Mouse (Mus musculus): Measurements from ENCODE around the gene Epn2. TPM values are rescaled to one million over a fixed set of nuclear protein-coding genes. Genes with fewer than 3 reads are reported as not detected.

Epn2 gene
- polyA plus RNA-seq, 1 experiment from 2014 or later: 30.4 TPM

DNA sequence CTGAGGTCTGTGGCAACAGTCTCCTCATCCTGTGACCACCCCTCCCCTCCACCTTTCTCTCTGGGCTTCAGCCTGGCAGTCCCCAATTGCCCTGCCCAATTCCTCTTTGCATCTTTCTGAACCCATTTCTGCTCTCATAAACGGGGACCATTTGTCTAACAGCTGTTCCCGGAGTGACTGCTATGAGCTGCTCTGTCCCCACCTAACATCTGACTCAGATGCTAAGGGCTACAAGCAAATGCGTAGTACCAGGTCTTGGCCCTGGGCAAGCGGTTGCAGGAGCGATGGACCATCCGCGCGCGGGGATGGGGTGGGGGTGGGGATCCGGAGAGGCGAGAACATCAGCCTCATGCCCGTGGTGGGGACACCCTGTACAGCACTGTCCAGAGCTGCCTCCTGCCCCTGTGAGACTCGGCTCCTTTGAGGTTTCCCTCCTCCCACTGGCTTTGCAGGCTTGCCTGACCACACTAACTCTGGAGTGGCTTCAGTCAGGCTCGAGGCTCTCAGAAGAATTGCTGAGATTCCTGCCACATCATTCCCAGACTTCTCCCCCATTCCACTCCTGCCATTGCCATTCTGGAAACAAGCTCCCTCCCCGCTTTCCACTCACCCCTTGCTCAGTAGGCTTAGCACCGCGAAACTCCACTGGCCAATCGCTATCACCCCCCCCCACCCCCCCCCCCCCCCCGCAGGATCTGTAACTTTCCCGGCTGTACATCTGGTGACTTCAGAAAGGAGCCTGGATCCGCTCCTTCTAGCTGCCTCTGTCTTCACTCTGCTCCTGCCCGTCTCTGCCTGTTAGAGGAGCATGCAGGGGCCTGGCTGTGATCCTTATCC, 36.4 kb upstream of the Epn2 start:
- Histone ChIP-seq H3K9me3 (no peaks in the 10 kb centered on the region), H3K27ac (peak overlapping the region; percentile 75), H3K9ac (0 out of 2 replicates have a peak overlapping the region, but pooled peaks have one; percentile 7), H3K4me1 (peaks cover 35% of the 10 kb centered on the region), H3K4me3 (peak overlapping the region; percentile 20), H3K4me2 (peak overlapping the region; percentile 46), H3K36me3 (no peaks in the 10 kb centered on the region), H3K27me3 (no peaks in the 10 kb centered on the region)
- no peak for ATAC-seq (ENCODE audit: insufficient number of reproducible peaks, low FRiP score, low TSS enrichment, low read depth)
- 6% methylated on average over 19 of the region's 22 CpGs for WGBS

DNA sequence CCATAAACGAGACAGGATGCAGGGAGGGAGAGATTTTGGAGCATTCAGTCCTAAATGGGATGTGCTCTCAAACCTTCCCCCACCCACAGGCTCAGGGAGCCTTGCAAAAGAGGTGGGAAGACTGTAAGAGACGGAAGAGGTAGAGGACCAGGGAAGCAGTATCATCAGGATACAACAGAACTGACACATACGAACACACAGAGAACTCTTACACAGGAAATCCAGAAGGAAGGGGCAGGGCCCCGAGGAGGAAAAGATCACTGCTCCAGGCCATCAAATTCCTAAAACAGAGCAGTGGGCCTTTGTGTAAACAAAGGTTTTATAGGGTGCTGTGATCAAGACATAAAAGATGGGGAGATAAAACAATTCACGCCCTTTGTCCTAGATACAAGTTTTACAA, 34.9 kb upstream of the Epn2 start:
- H3K4me2 ChIP-seq: no peak overlapping the region
- no peaks in the 10 kb centered on the region for H3K9me3 ChIP-seq
- peaks cover 25% of the 10 kb centered on the region for H3K4me1 ChIP-seq
- no peak overlapping the region for H3K9ac ChIP-seq
- H3K27ac ChIP-seq: no peak overlapping the region
- H3K4me3 ChIP-seq: no peak overlapping the region
- WGBS: 54% methylated on average over 5 of the region's 5 CpGs
- no peaks in the 10 kb centered on the region for H3K27me3 ChIP-seq
- no peaks in the 10 kb centered on the region for H3K36me3 ChIP-seq
- no peak for ATAC-seq (ENCODE audit: insufficient number of reproducible peaks, low FRiP score, low TSS enrichment, low read depth)

DNA sequence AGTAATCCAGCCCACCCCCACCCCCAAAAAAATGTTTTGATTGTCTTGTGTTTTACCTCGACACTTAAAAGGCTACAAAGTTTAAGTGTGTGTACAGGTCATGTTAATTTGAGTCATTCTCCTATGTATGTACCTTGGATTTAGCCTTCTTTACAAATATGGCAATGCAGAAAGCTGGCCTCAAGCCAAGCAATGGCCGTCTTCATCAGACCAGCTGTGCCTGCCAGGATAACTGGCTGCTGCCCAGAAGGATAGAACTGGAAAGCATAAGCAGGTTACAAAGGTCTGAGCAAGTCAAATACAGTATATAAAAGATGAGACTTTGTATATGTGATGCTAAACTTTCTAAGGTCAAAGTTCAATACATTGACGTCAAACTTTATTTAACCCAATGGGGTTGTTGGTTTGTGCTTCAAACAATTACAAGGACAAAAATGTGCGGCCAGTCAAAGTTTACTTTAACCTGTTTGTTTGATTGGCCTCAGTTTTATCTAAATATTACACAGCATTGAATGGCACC, 32.7 kb upstream of the Epn2 start:
- 78% methylated on average over 4 of the region's 4 CpGs for WGBS
- Histone ChIP-seq H3K9me3 (no peaks in the 10 kb centered on the region), H3K27ac (no peak overlapping the region), H3K9ac (no peak overlapping the region), H3K4me2 (no peak overlapping the region), H3K36me3 (no peaks in the 10 kb centered on the region), H3K4me3 (no peak overlapping the region), H3K4me1 (peaks cover 16% of the 10 kb centered on the region), H3K27me3 (no peaks in the 10 kb centered on the region)
- no peak for ATAC-seq (ENCODE audit: insufficient number of reproducible peaks, low FRiP score, low TSS enrichment, low read depth)

DNA sequence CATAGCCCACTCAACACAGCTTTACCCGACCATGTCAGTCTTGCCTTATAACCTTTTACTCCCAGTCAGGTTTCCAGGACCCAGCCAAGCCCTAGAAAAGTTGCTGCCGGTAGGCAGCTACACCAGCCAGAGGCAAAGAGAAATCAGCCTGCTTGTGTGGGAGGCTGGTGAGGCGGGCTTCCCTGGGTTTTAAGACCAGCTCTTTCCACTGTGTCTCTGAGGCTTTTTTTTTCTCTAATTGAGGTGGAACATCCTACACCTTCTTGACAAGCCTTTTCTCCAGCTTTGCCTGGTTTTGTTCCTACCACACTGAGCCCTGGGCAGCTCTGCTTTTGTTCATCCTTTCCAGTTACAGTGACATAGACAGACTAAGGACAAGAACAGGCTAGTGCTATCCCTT, 31.7 kb upstream of the Epn2 start:
- H3K9me3 ChIP-seq: no peaks in the 10 kb centered on the region
- peaks cover 7% of the 10 kb centered on the region for H3K4me1 ChIP-seq
- ATAC-seq (ENCODE audit: insufficient number of reproducible peaks, low FRiP score, low TSS enrichment, low read depth): no peak
- no peak overlapping the region for H3K4me2 ChIP-seq
- H3K36me3 ChIP-seq: no peaks in the 10 kb centered on the region
- WGBS: 87% methylated on average over 3 of the region's 3 CpGs
- H3K9ac ChIP-seq: no peak overlapping the region
- no peaks in the 10 kb centered on the region for H3K27me3 ChIP-seq
- H3K4me3 ChIP-seq: no peak overlapping the region
- no peak overlapping the region for H3K27ac ChIP-seq

DNA sequence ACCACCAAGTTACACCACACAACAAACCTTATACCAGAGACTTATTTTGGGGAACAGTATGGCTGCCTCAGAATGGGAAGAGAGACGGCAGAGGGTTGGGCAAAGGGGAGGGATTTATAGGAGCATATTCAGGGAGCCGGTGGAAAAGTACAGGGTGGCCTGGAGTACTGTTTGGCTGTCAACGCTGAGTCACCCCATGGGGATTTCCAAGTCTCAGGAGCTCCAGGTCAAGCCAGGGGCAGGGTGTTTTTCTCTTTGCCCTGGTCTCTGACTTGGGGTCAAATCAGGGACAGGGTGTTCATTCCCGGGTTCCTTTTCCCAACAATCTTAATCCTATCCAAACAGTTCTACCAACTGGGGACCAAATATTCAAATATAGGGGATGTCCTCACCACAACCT, 28.6 kb upstream of the Epn2 start:
- no peak overlapping the region for H3K4me2 ChIP-seq
- WGBS: 79% methylated on average over 4 of the region's 4 CpGs
- H3K4me1 ChIP-seq: no peaks in the 10 kb centered on the region
- H3K9ac ChIP-seq: no peak overlapping the region
- no peaks in the 10 kb centered on the region for H3K36me3 ChIP-seq
- no peaks in the 10 kb centered on the region for H3K27me3 ChIP-seq
- no peak overlapping the region for H3K4me3 ChIP-seq
- ATAC-seq (ENCODE audit: insufficient number of reproducible peaks, low FRiP score, low TSS enrichment, low read depth): no peak
- H3K27ac ChIP-seq: no peak overlapping the region
- H3K9me3 ChIP-seq: no peaks in the 10 kb centered on the region

DNA sequence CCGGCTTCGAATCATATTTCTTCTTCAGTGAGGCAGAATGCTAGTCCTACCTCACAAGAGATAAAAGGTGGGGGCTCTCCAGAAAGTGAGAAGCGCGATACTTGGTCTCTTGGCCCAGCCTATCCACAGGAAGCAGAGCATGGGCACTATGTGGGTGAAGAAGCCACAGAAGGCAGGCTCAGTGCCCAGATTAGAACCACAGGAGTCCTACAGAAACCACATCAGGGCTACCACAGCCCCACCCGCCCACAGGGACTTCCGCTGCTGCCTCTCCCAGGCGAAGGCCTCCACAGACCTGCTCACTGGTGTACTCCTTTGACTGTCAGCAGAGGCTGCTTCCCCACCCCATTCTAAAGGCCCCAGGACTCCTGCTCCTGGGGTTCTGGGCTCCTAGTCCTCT, 23.2 kb upstream of the Epn2 start:
- 77% methylated on average over 7 of the region's 7 CpGs for WGBS
- Histone ChIP-seq H3K4me2 (no peak overlapping the region), H3K9ac (no peak overlapping the region), H3K27ac (no peak overlapping the region), H3K27me3 (0 out of 2 replicates have a peak, but pooled peaks cover 4% of the 10 kb centered on the region), H3K36me3 (no peaks in the 10 kb centered on the region), H3K4me1 (0 out of 2 replicates have a peak, but pooled peaks cover 1% of the 10 kb centered on the region), H3K4me3 (no peak overlapping the region), H3K9me3 (no peaks in the 10 kb centered on the region)
- ATAC-seq (ENCODE audit: insufficient number of reproducible peaks, low FRiP score, low TSS enrichment, low read depth): no peak

DNA sequence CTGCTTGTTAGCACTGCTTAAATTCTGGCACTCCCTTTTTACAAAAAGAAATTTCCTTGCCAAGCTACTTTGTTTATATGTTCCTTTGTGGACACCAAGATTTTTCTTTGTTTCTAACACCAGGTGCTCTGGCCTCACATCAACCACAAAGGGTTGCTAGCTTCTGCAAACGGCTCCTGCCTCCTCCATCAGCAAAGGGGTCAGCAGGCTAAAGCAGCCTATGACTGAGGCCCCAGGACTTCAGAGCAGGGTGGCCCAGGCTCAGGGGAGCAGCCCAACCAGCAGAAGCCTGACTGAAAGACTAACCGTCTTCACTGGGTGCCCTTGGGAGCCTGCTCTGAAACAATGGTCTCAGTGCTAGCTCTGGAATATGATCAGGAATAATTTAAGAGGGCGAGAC, 22.0 kb upstream of the Epn2 start:
- Histone ChIP-seq H3K4me2 (no peak overlapping the region), H3K4me1 (peaks cover 6% of the 10 kb centered on the region; the same call in 1 of the 2 replicates), H3K27me3 (0 out of 2 replicates have a peak, but pooled peaks cover 4% of the 10 kb centered on the region), H3K9ac (no peak overlapping the region), H3K36me3 (no peaks in the 10 kb centered on the region), H3K4me3 (no peak overlapping the region), H3K9me3 (no peaks in the 10 kb centered on the region), H3K27ac (no peak overlapping the region)
- WGBS: 37% methylated on average over 3 of the region's 3 CpGs
- no peak for ATAC-seq (ENCODE audit: insufficient number of reproducible peaks, low FRiP score, low TSS enrichment, low read depth)

DNA sequence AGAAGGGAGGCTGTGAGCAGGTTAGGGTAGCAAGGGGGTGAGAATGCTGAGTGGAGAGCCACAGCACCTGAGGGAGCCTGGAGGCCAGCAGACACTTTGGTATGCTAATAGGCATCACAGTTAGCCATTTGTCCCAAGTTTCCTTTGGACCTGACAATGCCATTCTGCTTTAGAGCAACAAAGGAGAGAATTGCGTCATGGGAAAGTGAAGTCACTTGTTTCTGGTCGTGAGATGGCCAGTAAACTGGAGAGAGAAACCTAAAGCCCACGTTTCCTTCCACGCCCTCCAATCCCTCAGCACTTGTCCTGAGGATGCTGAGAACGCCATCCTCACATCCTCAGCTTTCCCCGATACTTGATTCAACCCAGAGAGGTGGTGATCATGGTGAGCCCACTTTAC, 18.9 kb upstream of the Epn2 start:
- no peak for ATAC-seq (ENCODE audit: insufficient number of reproducible peaks, low FRiP score, low TSS enrichment, low read depth)
- H3K9me3 ChIP-seq: no peaks in the 10 kb centered on the region
- H3K4me1 ChIP-seq: peaks cover 6% of the 10 kb centered on the region; the same call in 1 of the 2 replicates
- H3K36me3 ChIP-seq: no peaks in the 10 kb centered on the region
- 54% methylated on average over 6 of the region's 6 CpGs for WGBS
- H3K27ac ChIP-seq: no peak overlapping the region
- H3K4me3 ChIP-seq: no peak overlapping the region
- H3K4me2 ChIP-seq: no peak overlapping the region
- H3K27me3 ChIP-seq: 0 out of 2 replicates have a peak, but pooled peaks cover 4% of the 10 kb centered on the region
- H3K9ac ChIP-seq: no peak overlapping the region

DNA sequence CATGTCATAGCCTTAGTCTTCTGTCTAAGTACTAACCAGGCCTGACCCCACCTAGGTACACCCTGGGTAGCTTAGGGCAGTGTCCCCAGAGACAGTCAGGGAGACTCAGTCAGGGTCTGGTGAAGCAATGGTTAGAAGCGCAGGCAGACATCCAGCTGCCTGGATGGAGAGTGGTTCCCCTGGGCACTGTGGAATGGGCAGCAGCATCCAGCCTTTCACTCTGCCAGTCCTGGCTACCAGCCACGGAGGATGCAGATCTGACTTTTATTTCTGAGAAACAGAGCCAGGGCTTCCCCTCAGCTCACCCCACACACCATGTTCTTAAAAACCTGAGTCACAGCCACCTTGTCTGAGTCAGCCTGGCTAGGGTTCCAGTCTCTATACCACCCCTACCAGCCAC, 18.0 kb upstream of the Epn2 start:
- ATAC-seq (ENCODE audit: insufficient number of reproducible peaks, low FRiP score, low TSS enrichment, low read depth): no peak
- Histone ChIP-seq H3K9ac (no peak overlapping the region), H3K4me2 (no peak overlapping the region), H3K4me3 (no peak overlapping the region), H3K36me3 (no peaks in the 10 kb centered on the region), H3K27ac (no peak overlapping the region), H3K27me3 (0 out of 2 replicates have a peak, but pooled peaks cover 4% of the 10 kb centered on the region), H3K9me3 (no peaks in the 10 kb centered on the region), H3K4me1 (peaks cover 6% of the 10 kb centered on the region; the same call in 1 of the 2 replicates)
- 64% methylated on average over 2 of the region's 2 CpGs for WGBS

DNA sequence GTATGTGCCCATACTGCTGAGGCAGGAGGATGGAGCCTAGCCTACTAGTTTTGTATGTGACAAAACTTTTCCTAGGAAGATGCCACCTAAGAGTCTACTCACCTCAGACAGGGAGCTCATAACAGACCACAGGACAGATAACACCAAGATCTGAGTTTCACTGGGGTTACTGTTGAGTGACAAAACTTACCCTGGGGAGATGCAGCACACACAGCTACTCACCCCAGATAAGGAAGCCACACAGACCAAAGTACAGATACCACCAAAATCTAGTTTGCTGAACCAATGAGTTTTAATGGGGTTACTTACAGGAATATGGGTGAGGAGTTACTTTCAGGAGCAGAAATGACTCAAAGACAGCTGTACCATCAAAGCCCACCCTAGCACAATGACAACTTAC, 13.6 kb upstream of the Epn2 start:
- Histone ChIP-seq H3K4me1 (peaks cover 6% of the 10 kb centered on the region; the same call in 1 of the 2 replicates), H3K27ac (no peak overlapping the region), H3K9me3 (no peaks in the 10 kb centered on the region), H3K4me2 (no peak overlapping the region), H3K36me3 (no peaks in the 10 kb centered on the region), H3K4me3 (no peak overlapping the region), H3K9ac (no peak overlapping the region), H3K27me3 (no peaks in the 10 kb centered on the region)
- no peak for ATAC-seq (ENCODE audit: insufficient number of reproducible peaks, low FRiP score, low TSS enrichment, low read depth)

DNA sequence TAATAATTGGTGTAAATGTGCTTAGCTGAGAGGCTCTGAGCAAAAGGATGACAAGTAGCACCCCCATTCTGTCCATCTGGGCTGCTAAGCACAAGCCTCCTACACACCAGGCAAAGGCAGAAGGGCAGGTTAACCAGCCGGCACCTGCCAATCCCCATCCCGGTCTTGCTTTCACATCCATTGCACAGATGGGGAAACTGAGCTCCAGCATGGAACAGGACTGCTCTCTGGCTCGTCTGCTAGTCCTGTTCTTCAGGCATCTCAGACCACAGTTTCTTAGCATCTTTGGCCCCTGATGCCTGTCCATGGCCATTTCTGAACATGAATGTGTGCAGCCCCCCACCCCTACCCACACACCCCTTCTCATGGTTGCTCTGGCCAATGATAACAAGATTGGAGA, 12.6 kb upstream of the Epn2 start:
- WGBS: 89% methylated on average over 3 of the region's 3 CpGs
- Histone ChIP-seq H3K9ac (no peak overlapping the region), H3K9me3 (no peaks in the 10 kb centered on the region), H3K4me3 (no peak overlapping the region), H3K4me2 (no peak overlapping the region), H3K27ac (no peak overlapping the region), H3K4me1 (no peaks in the 10 kb centered on the region), H3K36me3 (no peaks in the 10 kb centered on the region), H3K27me3 (no peaks in the 10 kb centered on the region)
- ATAC-seq (ENCODE audit: insufficient number of reproducible peaks, low FRiP score, low TSS enrichment, low read depth): no peak

DNA sequence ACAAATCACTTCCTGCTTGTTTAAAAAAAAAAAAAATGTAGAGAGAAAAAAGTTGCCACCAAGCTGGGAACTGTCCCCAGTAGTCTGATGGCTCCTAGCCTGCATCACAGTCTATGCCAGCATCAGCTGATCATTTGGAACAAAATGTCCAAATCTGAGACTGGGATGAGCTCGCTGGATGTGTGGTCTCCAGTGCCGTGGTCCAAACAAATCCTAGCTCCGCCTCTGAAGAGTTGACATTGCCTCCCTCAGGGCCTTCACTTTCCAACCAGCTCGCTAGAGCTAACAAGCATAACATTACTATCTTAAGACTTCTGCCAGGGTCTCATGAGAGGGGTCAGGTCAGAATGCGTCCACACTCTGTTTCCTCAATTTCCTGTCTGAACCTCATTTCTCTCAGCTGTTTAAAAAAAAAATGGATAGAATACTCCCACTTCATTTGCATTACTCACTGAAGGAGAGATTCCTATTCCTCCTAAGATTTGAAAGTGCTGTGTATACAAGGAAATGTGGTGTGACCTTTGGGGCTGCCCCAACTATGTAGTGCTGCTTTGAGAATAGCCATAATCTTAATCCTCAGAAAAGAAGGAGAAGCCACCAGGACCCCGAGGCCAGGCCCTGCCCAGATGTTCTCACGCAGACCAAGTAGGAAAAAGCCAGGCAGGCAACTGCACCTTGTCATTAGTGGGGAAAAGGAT, 11.2 kb upstream of the Epn2 start:
- no peaks in the 10 kb centered on the region for H3K4me1 ChIP-seq
- H3K27ac ChIP-seq: no peak overlapping the region
- H3K9ac ChIP-seq: no peak overlapping the region
- no peak overlapping the region for H3K4me3 ChIP-seq
- 46% methylated on average over 7 of the region's 7 CpGs for WGBS
- H3K27me3 ChIP-seq: no peaks in the 10 kb centered on the region
- no peaks in the 10 kb centered on the region for H3K9me3 ChIP-seq
- ATAC-seq (ENCODE audit: insufficient number of reproducible peaks, low FRiP score, low TSS enrichment, low read depth): no peak
- no peaks in the 10 kb centered on the region for H3K36me3 ChIP-seq
- no peak overlapping the region for H3K4me2 ChIP-seq

Data from limb, embryonic 15.5 days (tissue).